Mouse (Mus musculus) hindbrain, embryonic 16.5 days (tissue): ENCODE data around the gene Rhbg. TPM values are rescaled to one million over a fixed set of nuclear protein-coding genes. Genes with fewer than 3 reads are reported as not detected.

Source experiments
- ATAC-seq: fragments of 200-750 bp; cut with Nextera tagmentation; 2 replicates; pipeline ENCODE4 v1.8.0; 2017; ENCODE audit warnings: moderate TSS enrichment, moderate library complexity
- H3K27ac ChIP-seq: fragments of 300-500 bp; sonication (generic); 2 replicates; pipeline ENCODE4 v1.5.1; 2014; ENCODE audit warnings: low read depth, mild to moderate bottlenecking, control low read depth, low read length, moderate library complexity
- H3K27me3 ChIP-seq: fragments of 300-500 bp; sonication (generic); replicated peaks from 2 replicates; pipeline ENCODE4 v1.6.1; 2014; ENCODE audit warnings: low read length; ENCODE audit not compliant: control insufficient read depth, insufficient read depth
- H3K36me3 ChIP-seq: fragments of 300-500 bp; sonication (generic); 2 replicates; pipeline ENCODE4 v1.6.1; 2014; ENCODE audit warnings: mild to moderate bottlenecking, low read length, moderate library complexity, mixed read lengths; ENCODE audit not compliant: control insufficient read depth, insufficient read depth
- H3K4me1 ChIP-seq: fragments of 300-500 bp; sonication (generic); 2 replicates; pipeline ENCODE4 v1.6.1; 2014; ENCODE audit warnings: low read depth, low read length; ENCODE audit not compliant: control insufficient read depth, insufficient read depth
- H3K4me2 ChIP-seq: fragments of 300-500 bp; sonication (generic); 2 replicates; pipeline ENCODE4 v1.6.1; 2014; ENCODE audit warnings: mild to moderate bottlenecking, low read length, control low read depth, moderate library complexity
- H3K4me3 ChIP-seq: fragments of 300-500 bp; sonication (generic); 2 replicates; pipeline ENCODE4 v1.5.1; 2014; ENCODE audit warnings: mild to moderate bottlenecking, low read length, control low read depth, moderate library complexity
- H3K9ac ChIP-seq: fragments of 300-500 bp; sonication (generic); 2 replicates; pipeline ENCODE4 v1.6.1; 2014; ENCODE audit warnings: low read depth, mild to moderate bottlenecking, control low read depth, low read length, moderate library complexity
- H3K9me3 ChIP-seq: fragments of 300-500 bp; sonication (generic); 2 replicates; pipeline ENCODE4 v1.6.1; 2014; ENCODE audit warnings: mild to moderate bottlenecking, low read length, moderate library complexity; ENCODE audit not compliant: control insufficient read depth
- WGBS: fragments of 180-500 bp; shearing (Covaris S2); extraction: QIAGEN DNeasy Blood & Tissue Kit; methylation state at CpG from one replicate; pipeline ENCODE4 v1.1.7; 2014; 5-methylcytosine and 5-hydroxymethylcytosine counted together
- polyA plus RNA-seq: library from polyadenylated mRNA; unstranded; fragments of >200 nt; fragmentation: Nextera tagmentation; extraction: Ambion mirVana; gene quantifications from 2 replicates; pipeline ENCODE4 v1.2.1, GENCODE M21; 2015

Rhbg gene
- polyA plus RNA-seq, 1 experiment from 2014 or later: 0.99 TPM

DNA sequence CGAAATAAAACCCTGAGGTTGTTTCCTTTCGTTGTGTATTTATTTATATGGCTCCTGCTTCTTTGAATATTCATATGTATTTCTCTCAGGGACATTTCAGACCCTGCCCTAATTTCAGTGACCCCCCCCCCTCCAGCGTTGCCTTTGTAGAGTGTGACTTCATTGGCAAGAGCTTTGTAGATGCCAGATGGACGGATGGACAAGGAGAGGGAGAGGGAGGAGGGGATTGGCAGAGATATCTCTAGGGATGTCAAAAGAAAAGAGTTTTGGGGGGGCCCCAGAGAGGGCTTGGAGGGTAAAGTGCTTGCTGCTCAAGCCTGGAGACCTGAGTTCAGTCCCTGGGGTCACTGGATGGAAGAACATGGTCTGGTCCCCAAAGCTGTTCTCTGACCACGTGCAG lies 51.1 kb downstream of the Rhbg start:
- no peak for ATAC-seq
- Histone ChIP-seq H3K9ac (0 out of 2 replicates have a peak overlapping the region, but pooled peaks have one; percentile 22), H3K4me1 (peaks cover 55% of the 10 kb centered on the region), H3K27ac (peak overlapping the region; percentile 96), H3K4me2 (peak overlapping the region; percentile 90), H3K9me3 (no peaks in the 10 kb centered on the region), H3K4me3 (no peak overlapping the region), H3K36me3 (no peaks in the 10 kb centered on the region), H3K27me3 (no peaks in the 10 kb centered on the region; the same call in none of the 2 replicates)
- WGBS: 6% methylated on average over 5 of the region's 5 CpGs

- H3K27me3 ChIP-seq: no peaks in the 10 kb centered on the region; the same call in none of the 2 replicates
- ATAC-seq: no peak
- peak overlapping the region; percentile 53; the same call in 1 of the 2 replicates for H3K9ac ChIP-seq
- H3K4me1 ChIP-seq: peaks cover 57% of the 10 kb centered on the region
- no peaks in the 10 kb centered on the region for H3K9me3 ChIP-seq
- WGBS: 14% methylated on average over 6 of the region's 6 CpGs
- peak overlapping the region; percentile 96 for H3K27ac ChIP-seq
- no peaks in the 10 kb centered on the region for H3K36me3 ChIP-seq
- peak overlapping the region; percentile 90 for H3K4me2 ChIP-seq
- H3K4me3 ChIP-seq: no peak overlapping the region
These were observed 51.5 kb downstream of the Rhbg start for GRCm38 (mm10) chr3:88202986-88203385.

GRCm38 (mm10) chr3:88201640-88202039 lies 52.9 kb downstream of the Rhbg start:
- no peaks in the 10 kb centered on the region; the same call in none of the 2 replicates for H3K27me3 ChIP-seq
- peak overlapping the region; percentile 90 for H3K4me2 ChIP-seq
- peak overlapping the region; percentile 86 for H3K9ac ChIP-seq
- H3K4me3 ChIP-seq: peak overlapping the region; percentile 50
- 28% methylated on average over 5 of the region's 5 CpGs for WGBS
- H3K36me3 ChIP-seq: no peaks in the 10 kb centered on the region
- H3K27ac ChIP-seq: peak overlapping the region; percentile 96
- ATAC-seq: no peak
- no peaks in the 10 kb centered on the region for H3K9me3 ChIP-seq
- H3K4me1 ChIP-seq: peaks cover 57% of the 10 kb centered on the region

- ATAC-seq: no peak
- peak overlapping the region; percentile 90 for H3K4me2 ChIP-seq
- peaks cover 50% of the 10 kb centered on the region for H3K4me1 ChIP-seq
- H3K9me3 ChIP-seq: no peaks in the 10 kb centered on the region
- no peaks in the 10 kb centered on the region; the same call in none of the 2 replicates for H3K27me3 ChIP-seq
- WGBS: 0% methylated on average over 36 of the region's 37 CpGs
- peak overlapping the region; percentile 50 for H3K4me3 ChIP-seq
- peak overlapping the region; percentile 96 for H3K27ac ChIP-seq
- H3K36me3 ChIP-seq: no peaks in the 10 kb centered on the region
- H3K9ac ChIP-seq: peak overlapping the region; percentile 86
These were observed 53.6 kb downstream of the Rhbg start for GRCm38 (mm10) chr3:88200972-88201330.

GRCm38 (mm10) chr3:88200161-88200971 lies 54.1 kb downstream of the Rhbg start:
- H3K4me1 ChIP-seq: peaks cover 45% of the 10 kb centered on the region
- H3K27ac ChIP-seq: peak overlapping the region; percentile 96
- peak overlapping the region; percentile 50 for H3K4me3 ChIP-seq
- peak overlapping the region; percentile 90 for H3K4me2 ChIP-seq
- ATAC-seq: 0 out of 2 replicates have a peak, but pooled peaks have one; percentile 12
- H3K9me3 ChIP-seq: no peaks in the 10 kb centered on the region
- H3K36me3 ChIP-seq: no peaks in the 10 kb centered on the region
- under 1% methylated on average over 60 of the region's 61 CpGs for WGBS
- H3K27me3 ChIP-seq: no peaks in the 10 kb centered on the region; the same call in none of the 2 replicates
- H3K9ac ChIP-seq: peak overlapping the region; percentile 86

GRCm38 (mm10) chr3:88199541-88200110 lies 54.9 kb downstream of the Rhbg start:
- no peaks in the 10 kb centered on the region; the same call in 1 of the 2 replicates for H3K27me3 ChIP-seq
- H3K36me3 ChIP-seq: no peaks in the 10 kb centered on the region
- H3K4me1 ChIP-seq: peaks cover 38% of the 10 kb centered on the region
- no peak for ATAC-seq
- 29% methylated on average over 2 of the region's 2 CpGs for WGBS
- H3K4me2 ChIP-seq: peak overlapping the region; percentile 90; the same call in 1 of the 2 replicates
- H3K27ac ChIP-seq: peak overlapping the region; percentile 96; the same call in 1 of the 2 replicates
- no peaks in the 10 kb centered on the region for H3K9me3 ChIP-seq
- peak overlapping the region; percentile 86 for H3K9ac ChIP-seq
- H3K4me3 ChIP-seq: no peak overlapping the region

DNA sequence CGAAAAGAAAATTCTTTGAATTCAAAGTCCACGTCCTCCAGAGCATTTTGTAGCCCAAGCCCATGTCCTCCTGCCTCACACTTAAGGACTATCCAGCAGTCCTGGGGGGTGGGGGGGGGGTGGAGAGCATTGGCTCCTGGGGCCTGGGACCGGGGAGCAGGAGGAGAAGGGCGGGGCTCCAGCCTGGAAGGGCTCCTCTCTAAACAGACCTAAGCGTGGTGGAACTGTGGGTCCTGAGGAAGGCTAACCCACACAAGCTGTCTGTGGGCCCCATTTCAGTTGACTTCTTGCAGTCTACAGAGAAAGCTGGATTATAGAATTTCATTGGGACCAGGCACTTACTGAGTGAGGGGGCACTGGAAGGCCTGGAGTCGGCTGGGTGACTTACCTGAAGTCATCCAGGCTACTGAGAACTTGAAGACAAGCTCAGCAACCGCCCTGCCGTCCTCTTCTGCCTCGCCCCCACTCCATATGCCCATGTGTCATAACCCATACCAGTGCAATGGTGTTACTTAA lies 55.9 kb downstream of the Rhbg start:
- Histone ChIP-seq H3K36me3 (no peaks in the 10 kb centered on the region), H3K9me3 (no peaks in the 10 kb centered on the region), H3K4me1 (peaks cover 27% of the 10 kb centered on the region), H3K4me2 (peak overlapping the region; percentile 26), H3K9ac (peak overlapping the region; percentile 41), H3K4me3 (no peak overlapping the region), H3K27ac (peak overlapping the region; percentile 56), H3K27me3 (no peaks in the 10 kb centered on the region; the same call in 1 of the 2 replicates)
- 12% methylated on average over 9 of the region's 9 CpGs for WGBS
- ATAC-seq: peak; percentile 47; the same call in 1 of the 2 replicates

DNA sequence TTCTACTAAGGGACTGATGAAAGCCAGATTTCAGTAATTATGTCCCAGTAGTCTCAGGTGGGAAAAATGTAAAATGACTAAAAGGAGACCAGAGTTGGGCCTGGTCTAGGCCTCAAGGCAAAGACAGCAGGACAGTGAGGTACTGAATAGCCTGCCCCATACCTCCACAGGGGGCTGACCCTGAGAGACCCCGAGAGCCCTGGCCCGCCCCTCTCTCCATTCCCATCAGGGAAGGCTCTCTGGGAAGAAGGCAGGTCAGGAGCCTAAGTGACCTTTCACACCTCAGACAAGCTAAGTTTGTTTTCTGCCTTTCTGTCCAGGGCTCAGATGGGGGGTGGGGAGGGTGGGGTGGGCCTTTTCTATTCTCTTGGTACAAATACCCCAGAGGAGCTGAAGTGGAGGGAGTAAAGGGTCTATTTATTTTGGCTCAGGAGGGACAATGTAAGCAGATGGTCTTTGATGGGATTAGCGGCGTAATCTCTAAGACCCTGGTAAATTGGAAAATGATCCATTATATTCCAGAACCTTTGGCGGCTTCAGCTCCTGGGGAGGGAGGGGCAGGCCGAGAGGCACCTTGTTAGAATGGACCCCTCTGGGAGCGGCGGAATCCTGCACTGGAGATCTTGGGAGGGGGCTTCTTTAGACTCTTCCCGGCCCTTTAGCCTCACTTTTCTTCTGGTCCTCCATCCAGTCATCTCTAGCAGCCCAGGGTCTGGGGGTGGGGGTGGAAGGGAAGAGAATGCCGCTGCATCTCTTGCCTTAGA lies 56.6 kb downstream of the Rhbg start:
- 13% methylated on average over 10 of the region's 10 CpGs for WGBS
- H3K4me2 ChIP-seq: peak overlapping the region; percentile 26; the same call in 1 of the 2 replicates
- peaks cover 22% of the 10 kb centered on the region for H3K4me1 ChIP-seq
- H3K9me3 ChIP-seq: no peaks in the 10 kb centered on the region
- no peaks in the 10 kb centered on the region for H3K27me3 ChIP-seq
- H3K9ac ChIP-seq: peak overlapping the region; percentile 41
- no peak overlapping the region for H3K4me3 ChIP-seq
- H3K27ac ChIP-seq: peak overlapping the region; percentile 56
- no peaks in the 10 kb centered on the region for H3K36me3 ChIP-seq
- ATAC-seq: 0 out of 2 replicates have a peak, but pooled peaks have one; percentile 7
